Mouse (Mus musculus) layer of hippocampus, postnatal 14 days (tissue): ENCODE measurements around the gene Fam168a. TPM values are rescaled to one million over a fixed set of nuclear protein-coding genes. Genes with fewer than 3 reads are reported as not detected.
A peak's percentile ranks its signal among the peaks of the same experiment; 100 is the strongest.

Source experiments
- DNase-seq, 2 experiments: peaks; one replicate each; pipeline ENCODE4 v3.0.0; 2021 to 2022; ENCODE audit warnings: low spot score in 2 of 2, mixed read lengths in 1 of 2
- total RNA-seq, 2 experiments: library from RNA; stranded (reverse); gene quantifications; 2 replicates each; pipeline ENCODE4 v1.2.3; 2021

Fam168a gene
- total RNA-seq, 2 experiments from 2014 or later: 271 to 273 TPM

DNA sequence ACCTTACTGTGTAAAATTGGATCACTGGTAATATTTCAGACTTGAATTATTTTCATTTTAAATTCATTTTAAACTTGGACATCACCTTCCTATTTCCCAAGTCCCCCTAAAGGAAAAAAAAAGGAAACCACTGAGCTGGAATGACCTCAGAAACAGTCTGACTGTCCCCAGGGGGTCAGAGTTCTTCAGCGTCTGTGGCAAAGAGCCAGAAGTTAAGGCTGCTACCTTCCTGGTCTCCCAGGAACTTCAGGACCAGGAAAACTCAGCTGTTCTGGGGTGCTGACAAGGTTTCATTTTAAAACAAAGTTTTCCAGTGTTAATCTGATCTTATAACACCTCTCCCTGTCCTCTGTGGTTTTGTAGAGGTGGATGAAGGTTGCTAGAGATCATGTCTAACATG, 131.3 kb downstream of the Fam168a start:
- no peak for DNase-seq

- no peak for DNase-seq
Measured at GRCm38 (mm10) chr7:100839632-100840402, 133.4 kb downstream of the Fam168a start.

DNA sequence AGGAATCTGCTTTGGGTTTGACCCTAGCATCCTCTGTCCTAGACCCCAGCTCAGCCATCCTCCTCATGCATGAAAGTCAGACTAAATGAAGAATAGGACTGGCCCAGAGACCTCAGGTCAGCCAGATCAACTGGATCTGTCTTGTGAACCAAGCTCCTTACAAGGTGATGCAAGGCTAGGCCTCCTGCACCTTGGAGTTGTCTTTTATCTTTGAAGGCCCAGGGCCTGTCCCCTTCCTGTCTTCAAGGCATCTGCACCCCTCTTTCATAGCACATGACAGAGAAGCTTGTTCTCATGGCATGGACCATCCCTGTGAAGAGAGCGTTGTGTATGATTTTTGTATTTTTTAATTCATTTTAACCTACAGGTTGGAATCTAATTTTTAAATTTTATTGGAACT, 134.5 kb downstream of the Fam168a start:
- DNase-seq: no peak

GRCm38 (mm10) chr7:100841608-100842007, 135.2 kb downstream of the Fam168a start:
- DNase-seq: no peak

GRCm38 (mm10) chr7:100842175-100842574, 135.7 kb downstream of the Fam168a start:
- DNase-seq: no peak

DNA sequence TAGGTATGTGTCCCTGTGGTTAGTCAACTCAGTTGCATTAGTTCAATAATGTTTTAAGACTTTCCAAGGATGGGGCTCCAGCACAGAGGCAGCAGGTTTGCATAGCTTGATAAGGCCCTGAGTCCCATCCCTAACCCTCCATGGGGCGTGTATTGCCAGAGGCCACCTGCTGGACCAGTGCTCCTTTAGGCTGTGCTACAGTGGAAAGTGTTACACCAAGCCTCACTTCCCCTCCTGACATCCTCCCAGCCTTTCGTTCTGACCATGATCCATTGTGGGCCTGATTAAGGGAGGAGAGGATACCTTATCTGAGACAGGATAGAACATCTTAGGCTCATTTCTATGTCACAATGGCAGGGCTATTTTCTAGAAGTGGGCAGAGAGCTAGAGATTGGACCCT, 137.4 kb downstream of the Fam168a start:
- DNase-seq: no peak

GRCm38 (mm10) chr7:100844385-100845025, 138.1 kb downstream of the Fam168a start:
- DNase-seq: peak in 1 of 2 experiments; percentile 11

- DNase-seq: peak in 1 of 2 experiments; percentile 8
Measured at GRCm38 (mm10) chr7:100845026-100845400, 138.6 kb downstream of the Fam168a start.

- peak in 1 of 2 experiments; percentile 70 for DNase-seq
Measured at GRCm38 (mm10) chr7:100845412-100845811, 139.0 kb downstream of the Fam168a start.

DNA sequence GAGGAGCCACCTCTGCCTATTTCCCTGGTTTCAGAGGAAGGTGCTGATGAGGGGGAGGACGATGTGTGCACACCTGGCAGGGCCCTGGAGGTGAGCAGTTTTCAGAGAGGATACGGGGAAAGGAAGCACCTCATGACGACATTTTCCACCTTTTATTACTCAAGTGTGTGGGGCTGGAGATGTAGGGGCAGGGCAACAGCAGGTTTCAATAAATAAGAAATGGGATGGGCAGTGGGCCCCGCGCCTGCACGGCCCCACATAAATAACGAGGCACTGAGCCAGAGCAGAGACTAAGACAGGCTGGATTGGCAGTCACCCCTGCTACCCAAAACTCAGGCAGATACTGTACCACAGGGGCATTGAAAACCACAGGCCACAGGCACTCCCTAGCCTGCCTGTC, 139.6 kb downstream of the Fam168a start:
- DNase-seq: peak in 1 of 2 experiments; percentile 3

GRCm38 (mm10) chr7:100847131-100847530, 140.7 kb downstream of the Fam168a start:
- DNase-seq: no peak

- DNase-seq: peak; percentile 71 to 84
Measured at GRCm38 (mm10) chr7:100848744-100849143, 142.3 kb downstream of the Fam168a start.

GRCm38 (mm10) chr7:100849508-100849907, 143.1 kb downstream of the Fam168a start:
- DNase-seq: no peak

DNA sequence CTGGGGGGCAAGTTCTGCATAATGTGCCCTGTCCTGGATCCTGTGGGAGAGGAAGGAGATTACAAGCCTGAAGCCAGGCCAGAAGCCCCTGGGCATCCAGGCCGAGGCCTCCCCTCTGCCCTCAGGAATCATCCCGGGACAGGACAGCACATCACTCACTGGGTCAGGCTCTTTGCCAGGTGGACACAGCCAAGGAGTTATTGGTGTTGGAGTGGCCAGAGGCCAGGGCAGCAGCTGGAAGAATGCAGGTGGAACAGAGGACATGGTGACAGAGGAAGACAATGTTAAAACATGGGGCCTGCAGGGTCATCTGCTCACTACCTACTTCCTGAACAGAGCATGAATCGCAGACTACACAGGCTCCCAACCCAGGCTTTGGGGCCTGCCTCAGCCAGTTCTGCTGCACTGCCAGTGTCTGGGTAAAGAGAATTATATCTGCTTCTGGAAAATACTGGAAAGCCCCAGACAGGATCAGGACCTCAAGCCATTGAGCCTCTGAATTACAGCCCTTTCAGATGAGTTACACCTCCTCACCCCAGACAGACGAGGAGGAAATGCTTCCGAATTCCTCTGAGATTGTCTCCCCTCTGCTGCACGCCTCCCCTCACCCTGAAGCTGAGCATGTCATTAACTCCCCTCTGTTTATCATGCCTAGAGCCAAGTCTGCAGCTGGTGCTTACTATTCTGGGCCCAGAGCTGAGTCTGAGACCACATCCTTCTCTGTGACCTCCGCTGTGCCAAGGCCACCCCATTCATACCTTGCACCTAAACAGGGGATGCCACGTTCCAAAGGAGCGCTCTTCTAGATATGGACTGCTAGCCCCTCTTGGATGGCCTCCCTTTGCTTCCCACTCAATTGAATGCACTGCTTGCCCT, 145.3 kb downstream of the Fam168a start:
- no peak for DNase-seq

GRCm38 (mm10) chr7:100853396-100853795, 147.0 kb downstream of the Fam168a start:
- DNase-seq: no peak

DNA sequence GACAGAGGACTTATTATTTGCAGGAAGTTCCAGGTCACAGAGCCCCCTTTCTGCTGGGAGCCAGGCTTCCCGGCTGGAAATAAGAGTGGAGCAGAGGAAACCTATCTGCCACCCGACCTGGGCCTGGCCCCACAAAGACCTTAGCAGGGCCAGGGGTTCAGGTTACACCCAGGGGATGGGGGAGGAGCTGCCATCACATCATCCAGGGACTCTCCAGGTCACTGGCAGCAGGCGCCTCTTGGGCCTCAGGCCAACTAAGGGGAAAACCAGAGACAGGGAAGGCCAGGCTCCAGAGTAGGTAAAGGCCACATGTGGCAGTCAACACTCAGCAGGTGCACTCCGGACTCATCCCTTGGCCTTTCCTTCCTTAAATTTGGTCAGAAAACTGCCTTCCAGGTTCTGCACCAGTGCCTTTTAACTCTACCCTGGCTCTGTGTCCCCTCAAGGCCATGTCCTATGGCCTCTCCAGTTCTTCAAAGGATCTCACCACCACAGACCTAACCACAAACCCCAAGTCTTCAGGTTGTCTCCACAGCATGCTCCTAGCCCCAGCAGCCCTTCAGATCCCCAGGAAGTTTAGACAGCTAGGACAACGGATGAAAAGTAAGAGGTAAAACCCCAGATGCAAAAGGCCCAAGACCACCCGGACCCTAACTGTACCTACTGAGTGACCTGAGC, 147.8 kb downstream of the Fam168a start:
- no peak for DNase-seq

DNA sequence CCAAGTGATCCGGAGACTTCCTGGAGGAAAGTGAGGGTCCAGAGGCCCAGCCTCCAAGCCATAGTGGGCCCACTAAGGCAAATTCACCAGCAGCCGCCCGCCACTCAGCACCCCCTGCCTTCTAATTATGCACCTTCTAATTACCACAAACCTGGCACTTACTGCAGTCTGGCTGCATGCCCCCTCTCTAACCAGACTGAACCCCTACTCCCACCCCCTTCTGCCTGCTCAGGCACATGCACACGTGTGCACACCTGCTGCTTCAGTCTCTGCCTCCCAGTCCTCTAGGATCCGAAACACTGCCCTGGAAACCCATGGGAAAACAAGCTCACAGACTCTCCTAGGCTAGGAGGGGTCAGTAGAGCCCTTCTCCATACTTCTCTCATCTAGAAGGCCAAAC, 148.4 kb downstream of the Fam168a start:
- DNase-seq: peak in 1 of 2 experiments; percentile 69

- no peak for DNase-seq
Measured at GRCm38 (mm10) chr7:100855300-100855699, 148.9 kb downstream of the Fam168a start.

GRCm38 (mm10) chr7:100855795-100856573, 149.5 kb downstream of the Fam168a start:
- DNase-seq: no peak

GRCm38 (mm10) chr7:100860450-100860849, 154.0 kb downstream of the Fam168a start:
- no peak for DNase-seq
